Mouse (Mus musculus) left cerebral cortex, postnatal 10 days (tissue): ENCODE results near the gene Amer3. TPM values are rescaled to one million over a fixed set of nuclear protein-coding genes. Genes with fewer than 3 reads are reported as not detected.
"Not testable (repeated sequence)": the region's sequence is repeated elsewhere in the genome, so short reads cannot be mapped to it uniquely, and the experiment has no call there.

Experiments
- DNase-seq, 2 experiments: peaks; one replicate each; pipeline ENCODE4 v3.0.0; 2021 to 2022; ENCODE audit warnings: low spot score in 2 of 2, mixed read lengths in 1 of 2; ENCODE audit errors: extremely low spot score in 1 of 2
- intact Hi-C: fragments of 180-260 bp; cut with DNase I; formaldehyde crosslinking; loops from one replicate; pipeline ENCODE4 v1.15.1; 2025
- total RNA-seq, 2 experiments: library from RNA; stranded (reverse); gene quantifications; 2 replicates each; pipeline ENCODE4 v1.2.3; 2021

The Amer3 gene
- total RNA-seq, 2 experiments from 2014 or later: 33.8 to 34.6 TPM

DNA sequence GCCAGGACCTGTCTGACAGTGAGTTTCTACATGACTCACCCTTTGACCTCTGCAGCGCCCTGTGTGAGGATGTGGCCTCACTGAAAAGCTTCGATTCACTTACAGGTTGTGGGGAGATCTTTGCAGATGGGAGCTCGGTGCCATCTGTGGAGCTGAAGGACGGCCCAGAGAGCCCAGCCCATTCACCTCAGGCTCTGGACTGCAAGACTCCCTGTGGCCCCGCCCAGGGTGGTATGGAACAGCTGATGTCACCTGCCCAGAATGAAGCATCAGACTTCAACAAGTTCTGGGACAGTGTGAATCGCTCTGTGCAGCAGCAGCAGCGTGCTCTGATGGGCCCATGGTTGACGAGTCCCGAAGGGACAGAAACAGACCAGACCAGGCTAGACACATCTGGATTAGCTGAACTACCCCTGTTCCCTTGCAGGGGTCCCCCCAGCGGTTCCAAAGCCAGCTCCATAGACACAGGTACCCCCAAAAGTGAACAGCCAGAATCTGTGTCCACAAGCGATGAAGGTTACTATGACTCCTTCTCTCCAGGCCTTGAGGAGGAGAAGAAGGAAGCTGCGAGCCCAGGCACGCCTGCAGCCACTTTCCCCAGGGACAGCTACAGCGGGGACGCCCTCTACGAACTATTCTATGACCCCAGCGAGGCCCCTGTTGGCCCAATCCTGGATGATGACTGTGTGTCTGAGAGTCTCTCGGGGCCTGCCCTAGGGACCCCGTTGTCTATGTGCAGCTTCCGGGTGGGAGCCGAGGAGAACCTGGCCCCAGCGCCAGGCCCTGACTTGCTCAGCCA is 8.0 kb downstream of the Amer3 start:
- intact Hi-C loops: loop anchor here (10.0 kb wide), 1 partner anchor 123 kb away; no protein-coding TSS in a partner anchor

DNA sequence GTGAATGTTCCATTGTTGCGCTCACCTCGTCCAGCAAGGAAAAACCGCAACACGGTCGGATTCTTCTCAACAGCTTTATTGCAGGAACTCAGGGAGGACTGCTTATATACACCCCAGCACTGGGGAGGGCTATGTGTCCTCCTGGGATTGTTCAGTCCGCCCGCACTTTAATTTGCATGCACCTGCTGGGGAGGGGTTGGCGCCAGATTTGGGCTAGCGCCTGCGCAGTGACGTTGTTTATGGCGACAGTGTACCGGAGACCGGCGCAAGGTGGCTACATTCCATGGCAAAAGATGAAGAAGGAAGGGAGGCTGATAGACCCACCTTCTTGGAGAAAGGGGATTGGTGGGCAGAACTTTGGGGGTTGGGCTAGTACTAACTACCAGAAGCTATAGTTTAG is 20.5 kb downstream of the Amer3 start:
- intact Hi-C loops: loop anchor here (5.0 kb wide), 1 partner anchor 88 kb away; no protein-coding TSS in a partner anchor
- DNase-seq: no peak

More for the DNA sequence above, 8.0 kb downstream of the Amer3 start:
- no peak for DNase-seq

DNA sequence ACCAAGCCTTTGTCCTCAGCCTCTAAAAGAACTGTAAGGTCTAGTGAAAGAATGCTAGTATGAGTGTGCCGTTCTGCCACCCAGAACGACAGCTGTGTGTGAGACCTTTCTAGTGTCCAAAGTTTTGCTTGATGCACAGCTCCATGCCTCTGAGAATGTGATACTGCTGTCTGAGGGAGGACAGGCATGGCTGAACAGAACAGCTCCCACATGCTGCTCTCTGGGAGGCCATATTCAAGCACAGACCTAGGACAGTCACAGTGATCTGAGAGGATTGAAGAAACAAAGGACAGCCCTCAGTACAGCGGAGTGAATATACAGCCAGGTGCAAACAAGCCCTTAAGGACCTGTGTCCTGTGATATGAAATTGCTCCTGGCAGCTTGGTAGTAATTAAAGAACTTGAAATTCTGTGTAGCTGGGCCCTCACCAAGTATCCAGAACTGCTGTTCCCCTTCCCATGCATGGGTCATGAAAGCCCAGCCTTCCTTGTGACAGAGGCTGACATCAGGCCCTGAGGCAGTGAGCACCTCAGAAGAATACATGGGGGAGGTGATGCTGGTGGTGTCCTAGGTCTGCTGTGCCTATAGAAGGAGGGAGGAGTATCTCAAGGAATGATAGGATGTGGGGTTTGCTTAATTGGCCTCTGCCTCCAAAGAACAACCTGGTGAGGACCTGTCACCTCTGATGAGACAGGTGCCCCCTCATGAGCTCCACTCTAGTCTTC is 22.0 kb downstream of the Amer3 start:
- DNase-seq: no peak
- intact Hi-C loops: loop anchor here (5.0 kb wide), 1 partner anchor 89 kb away; no protein-coding TSS in a partner anchor

DNA sequence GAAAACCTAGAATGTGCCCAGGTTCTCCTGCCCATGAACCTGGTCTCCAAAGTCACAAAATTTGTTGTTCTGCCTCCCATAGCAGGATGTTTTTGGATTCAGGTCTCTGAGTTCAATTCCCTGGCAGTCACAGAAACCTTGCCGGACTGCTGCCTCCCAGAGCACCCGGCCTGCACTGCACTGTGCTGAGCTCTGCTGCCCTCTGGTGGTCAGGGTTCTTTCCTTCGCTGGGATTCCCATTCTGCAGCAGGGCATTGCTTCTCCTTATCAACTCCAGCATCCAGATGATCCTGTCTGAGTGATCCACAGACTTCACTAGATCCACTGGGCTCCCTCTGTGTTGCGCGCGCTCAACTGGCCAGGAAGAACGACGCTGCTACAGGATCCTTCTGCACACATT is 22.9 kb downstream of the Amer3 start:
- peak; percentile 38 to 75 for DNase-seq
- intact Hi-C loops: loop anchor here (5.0 kb wide), 1 partner anchor 90 kb away; no protein-coding TSS in a partner anchor

DNA sequence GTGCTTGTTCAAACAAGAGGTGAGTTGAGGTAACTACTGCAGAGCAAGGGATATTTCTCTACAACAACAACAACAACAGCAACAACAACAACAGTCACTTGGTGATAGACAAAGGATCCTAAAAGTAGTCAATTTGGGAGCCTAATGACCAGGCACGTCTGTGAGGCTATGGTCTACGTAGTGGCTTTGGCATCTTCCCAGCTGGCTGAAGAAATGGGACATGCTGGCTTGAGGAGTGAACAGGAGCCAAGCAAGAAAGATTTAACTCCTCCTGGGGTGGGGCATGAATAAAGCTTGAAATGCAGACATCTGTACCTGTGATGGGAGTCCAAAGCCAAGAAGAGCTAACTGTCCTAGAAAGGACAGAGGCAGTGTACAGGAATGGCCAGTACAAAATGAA is 34.3 kb downstream of the Amer3 start:
- no peak for DNase-seq
- intact Hi-C loops: no loop called here

DNA sequence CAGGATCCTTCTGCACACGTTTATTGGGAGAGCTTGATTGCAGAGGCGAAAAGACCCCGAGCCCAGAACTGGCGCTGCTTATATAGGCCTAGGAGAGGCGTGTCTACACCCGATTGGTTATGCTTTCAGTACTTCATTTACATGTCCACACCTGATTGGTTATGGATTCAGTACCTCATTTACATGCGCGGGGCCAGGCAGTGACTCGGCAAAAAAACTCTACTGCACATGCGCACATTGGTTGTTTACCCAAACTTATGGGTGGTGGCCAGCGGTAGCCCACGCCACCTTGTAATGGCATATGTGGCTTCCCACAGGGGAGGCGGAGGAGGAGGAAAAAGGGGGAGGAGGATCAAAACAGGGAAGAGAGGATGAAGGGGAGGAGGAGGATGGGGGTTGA is 40.7 kb downstream of the Amer3 start:
- not testable (repeated sequence) for DNase-seq

DNA sequence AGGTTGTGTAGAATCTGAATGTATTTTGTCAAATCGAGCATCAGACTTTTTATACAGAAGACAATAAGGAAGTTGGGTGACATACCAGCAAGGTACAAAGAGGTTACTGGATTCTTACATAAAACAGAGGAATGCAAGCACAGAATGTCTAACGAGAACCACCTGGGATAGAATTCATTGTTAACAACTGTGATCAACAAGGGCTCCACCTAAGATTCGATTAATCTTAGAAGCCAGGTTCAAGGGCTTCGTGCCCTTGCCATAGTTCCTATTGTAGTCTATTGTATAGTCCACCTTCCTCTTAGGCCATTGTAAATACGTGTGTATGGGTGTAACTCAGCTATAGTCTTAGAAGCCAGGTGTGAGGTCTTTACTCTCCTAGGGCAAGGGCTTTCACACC is 41.3 kb downstream of the Amer3 start:
- intact Hi-C loops: not testable (repeated sequence)

More for the DNA sequence above, 40.7 kb downstream of the Amer3 start:
- intact Hi-C loops: not testable (repeated sequence)

DNA sequence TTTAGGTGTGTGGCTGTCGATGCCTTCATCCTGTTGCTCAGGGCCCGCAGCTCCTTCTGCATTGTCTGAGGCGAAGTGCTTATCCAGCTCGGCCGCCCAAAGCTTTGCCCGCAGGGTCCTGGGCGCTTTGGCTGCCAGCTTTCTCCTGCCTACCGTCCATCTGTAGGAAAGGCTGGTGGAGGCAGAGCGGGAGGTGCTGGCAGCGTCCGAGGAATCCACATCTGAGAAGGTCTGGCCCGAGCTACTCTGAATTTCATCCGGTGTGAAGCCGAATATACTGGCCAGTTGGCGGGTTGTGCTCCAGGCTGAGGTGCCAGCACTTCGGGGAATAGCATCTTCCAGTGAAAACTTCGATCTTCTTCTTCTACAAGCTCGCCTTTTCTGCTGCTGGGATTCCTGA is 56.3 kb downstream of the Amer3 start:
- intact Hi-C loops: no loop called here
- no peak for DNase-seq

More for the DNA sequence above, 41.3 kb downstream of the Amer3 start:
- not testable (repeated sequence) for DNase-seq

Other genes with a start within 250 kb of the Amer3 start
- 10 to 100 TPM; 19.4 to 19.8 TPM for gene Ccdc115, start 140.0 kb upstream of the Amer3 start, total RNA-seq
- 10 to 100 TPM; 31.2 to 31.4 TPM for gene Imp4, start 139.8 kb upstream of the Amer3 start, total RNA-seq
- 1 to 10 TPM; 3.6 to 4.6 TPM for gene Ptpn18, start 119.9 kb upstream of the Amer3 start, total RNA-seq
- gene Prss39, start 81.2 kb upstream of the Amer3 start, total RNA-seq: not detected
- gene Cfc1, start 44.0 kb upstream of the Amer3 start, total RNA-seq: not detected
- gene Prss40, start 18.7 kb upstream of the Amer3 start, total RNA-seq: not detected